Mouse (Mus musculus): Measurements from ENCODE around the gene Gm9837. TPM values are rescaled to one million over a fixed set of nuclear protein-coding genes. Genes with fewer than 3 reads are reported as not detected.
"Not testable (repeated sequence)": the region's sequence is repeated elsewhere in the genome, so short reads cannot be mapped to it uniquely, and the experiment has no call there.

Gm9837 gene
- total RNA-seq, 2 experiments from 2014 or later = not detected

GRCm38 (mm10) chr11:53427993-53428715, 42.1 kb downstream of the Gm9837 start:
- DNase-seq (ENCODE audit: low spot score in 2 of 2) = no peak

- DNase-seq (ENCODE audit: low spot score in 2 of 2) = not testable (repeated sequence)
Observed at GRCm38 (mm10) chr11:53426914-53427313, 43.4 kb downstream of the Gm9837 start.

DNA sequence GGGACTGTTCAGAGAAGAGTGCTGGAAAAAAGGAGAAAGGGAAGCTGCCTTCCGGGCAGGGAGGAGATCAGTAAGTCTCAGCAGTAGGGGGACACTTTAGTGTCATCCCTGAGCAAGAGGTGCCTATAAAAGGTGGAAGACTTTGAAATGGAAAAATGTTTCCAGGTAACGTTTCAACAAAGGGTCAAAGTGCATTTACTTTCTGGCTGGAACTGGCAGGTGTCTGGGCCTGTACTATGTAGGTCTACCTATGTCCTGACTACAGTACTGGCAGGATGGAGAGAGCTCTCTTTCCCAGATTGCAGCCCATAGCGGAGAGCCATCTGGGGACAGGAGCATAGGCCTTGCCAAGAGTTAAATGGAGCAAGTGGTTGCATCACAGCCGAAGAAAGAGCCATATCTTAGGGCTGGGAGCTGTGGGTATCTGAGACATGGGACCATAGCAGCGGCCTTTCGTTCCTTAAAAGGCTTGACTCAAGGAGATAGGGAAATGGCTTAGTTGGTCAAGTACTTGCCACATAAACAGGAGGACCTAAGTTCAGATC, 44.5 kb downstream of the Gm9837 start:
- no peak for DNase-seq (ENCODE audit: low spot score in 2 of 2)

DNA sequence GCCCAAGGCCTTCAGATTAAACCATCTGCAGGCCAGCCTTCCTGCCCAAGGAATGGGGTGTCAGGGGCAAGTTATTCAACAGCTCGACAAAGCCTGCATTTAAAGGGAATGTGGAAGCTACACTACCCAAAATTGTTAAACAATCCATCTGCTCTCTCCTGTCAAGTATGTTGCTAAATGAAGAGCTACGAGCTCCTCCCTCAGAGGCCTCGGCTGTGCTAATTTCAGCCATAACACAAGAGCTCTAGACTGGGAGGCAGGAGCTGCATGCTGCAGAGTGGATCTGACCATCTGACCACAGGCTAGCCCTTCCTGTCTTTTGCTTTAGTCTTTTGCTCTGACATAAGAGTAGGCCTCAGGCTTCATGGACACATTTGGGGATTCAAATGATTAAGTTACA, 45.0 kb downstream of the Gm9837 start:
- no peak for DNase-seq (ENCODE audit: low spot score in 2 of 2)

GRCm38 (mm10) chr11:53424826-53425225, 45.5 kb downstream of the Gm9837 start:
- no peak for DNase-seq (ENCODE audit: low spot score in 2 of 2)

- DNase-seq (ENCODE audit: low spot score in 2 of 2) = no peak
Observed at GRCm38 (mm10) chr11:53423036-53423435, 47.2 kb downstream of the Gm9837 start, which contains the start of gene Leap2. Leap2 (minus strand) TSS chr11:53423170.

Other genes starting within 250 kb of the Gm9837 start
- 100 to 1,000 TPM; 272 to 274 TPM for gene Hspa4, start 170.0 kb downstream of the Gm9837 start, total RNA-seq (2021)
- gene Zcchc10, start 145.8 kb downstream of the Gm9837 start, total RNA-seq (2021) = 10 to 100 TPM; 10.8 to 11.1 TPM
- gene Aff4, start 119.6 kb downstream of the Gm9837 start, total RNA-seq (2021) = 100 to 1,000 TPM; 194 TPM
- not detected for gene Leap2, start 47.3 kb downstream of the Gm9837 start, total RNA-seq (2021)
- 1,000 to 10,000 TPM; 1,110 to 1,480 TPM for gene Uqcrq, start 39.6 kb downstream of the Gm9837 start, total RNA-seq (2021)
- 1 to 10 TPM; 4.3 to 6.0 TPM for gene Gdf9, start 39.5 kb downstream of the Gm9837 start, total RNA-seq (2021)
- gene Gm10447, start 13.4 kb downstream of the Gm9837 start, total RNA-seq (2021) = under 1 TPM in 1 of 2 experiments, not detected in 1; 0.27 TPM
- gene Shroom1, start 13.3 kb downstream of the Gm9837 start, total RNA-seq (2021) = 10 to 100 TPM in 1 of 2 experiments, 1 to 10 TPM in 1; 3.7 to 10.9 TPM
- gene Gm9945, start 9.7 kb upstream of the Gm9837 start, total RNA-seq (2021) = not detected
- gene Sowaha, start 9.8 kb upstream of the Gm9837 start, total RNA-seq (2021) = under 1 TPM; 0.19 to 0.30 TPM
- 10 to 100 TPM; 28.9 to 32.1 TPM for gene Sept8, start 48.8 kb upstream of the Gm9837 start, total RNA-seq (2021)
- 10 to 100 TPM; 23.2 to 25.9 TPM for gene Kif3a, start 96.9 kb upstream of the Gm9837 start, total RNA-seq (2021)
- gene Il4, start 148.2 kb upstream of the Gm9837 start, total RNA-seq (2021) = not detected
- not detected for gene Il13, start 164.2 kb upstream of the Gm9837 start, total RNA-seq (2021)
- gene Rad50, start 236.8 kb upstream of the Gm9837 start, total RNA-seq (2021) = 10 to 100 TPM in 1 of 2 experiments, 1 to 10 TPM in 1; 8.3 to 12.0 TPM